Mouse (Mus musculus): ENCODE data around the gene Akap13. TPM values are rescaled to one million over a fixed set of nuclear protein-coding genes. Genes with fewer than 3 reads are reported as not detected.

The Akap13 gene
- polyA plus RNA-seq, 1 experiment from 2014 or later, result 19.4 TPM

DNA sequence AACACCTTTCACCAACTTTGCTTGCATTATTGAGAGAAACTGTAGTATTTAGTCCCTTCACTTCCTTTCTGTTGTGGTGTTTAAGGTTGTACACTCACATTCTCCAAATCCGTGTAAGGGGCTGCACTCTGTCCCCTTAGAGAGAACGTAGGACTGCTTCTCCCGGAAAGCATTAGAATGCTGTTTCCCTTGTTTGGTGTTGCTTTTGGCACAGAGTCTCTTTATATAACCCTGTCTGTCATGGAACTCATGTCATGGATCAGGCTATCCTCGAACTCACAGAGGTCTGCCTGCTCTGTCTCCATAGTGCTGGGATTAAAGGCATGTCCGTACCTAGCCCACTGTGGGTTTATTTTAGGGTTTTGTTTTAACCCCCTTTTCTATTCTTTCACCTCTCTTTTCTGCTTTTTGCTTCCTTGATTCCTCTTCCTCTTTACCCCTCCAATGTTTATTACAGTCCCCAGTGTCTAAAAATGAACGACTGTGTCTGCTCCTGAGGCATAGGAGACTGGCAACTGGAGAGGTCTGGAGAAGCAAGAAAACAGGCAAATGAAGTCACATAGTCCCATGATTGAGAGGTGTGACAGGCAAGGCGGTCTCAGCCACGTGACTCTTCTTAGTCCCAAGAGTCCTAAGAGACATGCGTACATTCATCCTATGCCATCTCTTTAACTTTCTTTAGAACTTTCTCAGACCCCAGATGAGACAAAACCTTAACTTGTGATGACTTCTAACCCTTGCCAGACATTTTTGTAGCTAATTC is 186.3 kb downstream of the Akap13 start:
- Histone ChIP-seq H3K4me3 (no peak overlapping the region), H3K27me3 (no peaks in the 10 kb centered on the region), H3K27ac (peak overlapping the region; percentile 73; the same call in 1 of the 2 replicates), H3K4me1 (replicated peaks) (peaks cover 25% of the 10 kb centered on the region), H3K36me3 (no peaks in the 10 kb centered on the region), H3K4me2 (peak overlapping the region; percentile 56), H3K9ac (no peak overlapping the region), H3K9me3 (no peaks in the 10 kb centered on the region)
- ATAC-seq (ENCODE audit: low FRiP score), result 0 out of 2 replicates have a peak, but pooled peaks have one; percentile 40
- 55% methylated on average over 9 of the region's 9 CpGs for WGBS

DNA sequence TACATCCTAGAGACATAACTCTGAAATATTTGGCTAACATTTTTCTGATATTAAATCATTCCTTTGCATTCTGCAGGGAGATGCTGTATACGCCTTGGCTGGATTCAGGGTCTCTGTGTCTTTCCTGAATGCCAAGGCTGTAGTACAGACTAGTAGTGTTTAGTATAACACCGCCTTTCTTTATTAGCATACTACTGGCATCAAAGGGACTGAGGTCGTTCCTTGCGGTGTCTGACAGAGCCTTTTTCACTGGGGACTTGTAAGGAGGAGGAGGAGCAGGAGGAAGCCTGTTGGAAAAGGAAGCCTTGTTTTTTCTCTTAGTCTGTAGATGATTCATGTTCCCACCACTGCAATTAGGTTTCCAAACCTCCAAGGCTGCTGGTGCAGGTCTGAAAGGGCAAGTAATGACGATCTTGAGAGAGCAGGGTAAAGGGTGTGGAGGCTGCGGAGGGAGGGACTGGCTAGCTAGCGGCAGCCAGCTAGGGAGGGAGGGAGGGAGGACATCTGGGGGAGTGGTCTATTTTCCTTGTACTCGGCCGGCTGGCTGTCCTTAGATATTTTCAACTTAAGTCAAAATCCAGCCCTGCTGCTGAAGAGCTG is 186.9 kb downstream of the Akap13 start:
- Histone ChIP-seq H3K27me3 (no peaks in the 10 kb centered on the region), H3K9ac (peak overlapping the region; percentile 63), H3K9me3 (no peaks in the 10 kb centered on the region), H3K4me1 (replicated peaks) (peaks cover 25% of the 10 kb centered on the region), H3K36me3 (no peaks in the 10 kb centered on the region), H3K4me3 (peak overlapping the region; percentile 35), H3K4me2 (peak overlapping the region; percentile 56), H3K27ac (peak overlapping the region; percentile 73; the same call in 1 of the 2 replicates)
- ATAC-seq (ENCODE audit: low FRiP score), result peak; percentile 86
- 3% methylated on average over 9 of the region's 9 CpGs for WGBS

DNA sequence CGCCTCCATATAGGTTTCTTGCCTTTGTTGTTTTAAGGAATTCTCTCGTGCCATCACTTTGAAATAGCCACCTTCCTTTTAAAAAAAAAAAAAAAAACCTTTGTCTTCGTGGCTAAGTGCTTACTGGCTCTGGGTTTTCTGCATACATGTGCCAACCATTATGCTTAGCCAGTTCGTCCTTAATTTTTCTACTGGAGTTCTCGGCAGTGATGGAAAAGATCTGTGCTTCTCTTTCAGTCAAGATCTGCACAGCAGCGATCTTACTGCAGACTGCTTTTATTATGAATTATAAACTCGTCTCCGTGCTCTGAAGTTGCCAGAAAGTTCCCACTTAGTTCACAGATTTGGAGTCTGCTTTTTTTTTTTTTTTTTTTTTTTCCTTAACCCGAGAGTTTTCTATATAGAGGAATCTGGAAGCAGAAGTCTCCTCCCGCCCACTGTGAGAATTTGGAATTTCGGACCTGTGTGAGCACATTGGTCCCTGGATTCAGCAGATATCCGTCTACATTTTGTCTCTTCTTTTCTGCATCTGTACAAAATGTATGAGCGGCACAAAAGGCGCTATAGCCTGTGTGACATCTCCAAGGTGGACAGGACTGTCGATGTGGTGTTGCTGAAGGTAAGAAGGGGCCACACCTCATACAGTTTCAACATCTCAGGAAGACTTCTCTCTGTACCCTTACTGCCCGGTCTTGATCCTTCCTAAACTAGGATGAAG is 187.7 kb downstream of the Akap13 start:
- 50% methylated on average over 16 of the region's 16 CpGs for WGBS
- peak overlapping the region; percentile 63 for H3K9ac ChIP-seq
- no peaks in the 10 kb centered on the region for H3K9me3 ChIP-seq
- peaks cover 25% of the 10 kb centered on the region for H3K4me1 ChIP-seq (replicated peaks)
- no peak overlapping the region for H3K27ac ChIP-seq
- no peaks in the 10 kb centered on the region for H3K36me3 ChIP-seq
- peak overlapping the region; percentile 56 for H3K4me2 ChIP-seq
- peak overlapping the region; percentile 35 for H3K4me3 ChIP-seq
- no peaks in the 10 kb centered on the region for H3K27me3 ChIP-seq
- ATAC-seq (ENCODE audit: low FRiP score), result no peak

DNA sequence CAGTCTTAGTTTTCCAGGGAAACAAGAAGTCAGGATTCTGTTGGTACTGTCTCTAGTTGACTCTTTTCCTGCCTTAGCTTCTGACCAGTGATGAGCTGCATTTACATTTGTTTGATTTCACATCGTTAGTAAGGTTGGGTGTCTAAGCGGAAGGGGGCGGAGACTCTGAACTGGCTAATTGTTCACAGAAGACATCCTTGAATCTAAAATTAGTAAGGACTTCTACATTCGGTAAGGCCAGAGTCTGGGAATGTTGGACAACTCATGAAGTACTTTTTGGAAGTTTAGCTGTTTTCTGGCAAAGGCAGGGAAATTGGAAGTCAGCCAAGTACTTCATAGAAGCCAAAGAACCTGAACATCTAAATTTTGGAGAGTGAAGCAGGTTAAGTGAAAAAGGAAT is 188.7 kb downstream of the Akap13 start:
- no peaks in the 10 kb centered on the region for H3K36me3 ChIP-seq
- 55% methylated on average over 4 of the region's 4 CpGs for WGBS
- H3K27ac ChIP-seq, result no peak overlapping the region
- no peaks in the 10 kb centered on the region for H3K9me3 ChIP-seq
- H3K4me3 ChIP-seq, result peak overlapping the region; percentile 12; the same call in 1 of the 2 replicates
- peak overlapping the region; percentile 56 for H3K4me2 ChIP-seq
- peaks cover 25% of the 10 kb centered on the region for H3K4me1 ChIP-seq (replicated peaks)
- no peak overlapping the region for H3K9ac ChIP-seq
- no peak for ATAC-seq (ENCODE audit: low FRiP score)
- no peaks in the 10 kb centered on the region for H3K27me3 ChIP-seq

DNA sequence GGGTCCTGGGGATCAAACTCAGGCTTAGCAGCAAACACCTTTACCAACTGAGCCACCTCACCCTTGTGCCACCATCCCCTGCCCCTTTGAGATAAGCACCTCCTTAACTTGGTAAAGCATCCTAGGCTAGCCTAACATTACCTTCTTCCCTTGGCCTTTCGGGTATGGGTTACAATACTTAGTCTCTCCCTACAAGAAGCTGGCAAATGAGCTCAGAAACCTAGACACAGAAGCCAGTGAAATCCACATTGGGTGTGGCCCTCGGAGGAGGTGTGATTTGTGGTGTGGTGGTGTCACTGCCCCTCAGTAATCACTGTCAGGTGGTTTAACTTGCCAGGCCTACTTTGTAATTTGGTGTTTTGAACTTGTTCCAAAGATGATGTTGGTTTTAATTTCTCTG is 189.3 kb downstream of the Akap13 start:
- peak overlapping the region; percentile 56 for H3K4me2 ChIP-seq
- H3K9ac ChIP-seq, result no peak overlapping the region

DNA sequence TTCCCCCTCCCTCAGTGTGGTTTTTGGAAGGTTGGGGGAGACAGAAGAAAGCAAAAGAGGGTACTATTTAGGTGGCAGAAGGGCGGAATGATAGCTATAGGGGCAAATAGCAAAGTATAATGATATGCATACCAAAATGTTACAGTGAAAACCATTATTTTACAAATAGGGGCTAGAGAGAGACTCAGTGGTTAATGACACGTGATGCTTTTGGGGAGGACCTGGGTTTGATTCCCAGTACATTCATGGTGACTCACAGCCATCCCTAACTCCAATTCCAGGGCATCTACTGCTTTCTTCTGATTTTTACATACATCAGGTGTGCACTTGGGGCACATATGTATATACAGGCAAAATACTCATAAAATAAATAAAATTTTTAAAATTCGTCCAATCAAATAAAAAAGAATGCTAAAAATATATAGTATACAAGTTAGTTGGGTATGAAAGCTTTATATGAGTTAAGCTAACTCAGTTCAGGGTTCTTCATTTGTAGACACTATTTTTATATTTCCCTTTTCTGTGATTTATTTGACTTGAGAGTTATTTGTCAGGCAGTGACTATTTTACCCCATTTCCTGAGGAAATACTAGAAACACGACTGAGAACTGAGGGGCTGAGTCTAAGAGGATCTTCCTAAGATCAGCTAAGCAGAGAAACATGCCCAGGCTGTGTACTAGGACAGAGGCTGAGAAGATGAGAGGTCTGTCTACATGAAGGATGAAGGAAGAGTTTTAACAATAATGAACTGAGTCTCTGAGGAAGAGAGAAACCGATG is 190.0 kb downstream of the Akap13 start:
- Histone ChIP-seq H3K36me3 (no peaks in the 10 kb centered on the region), H3K4me3 (no peak overlapping the region), H3K4me2 (no peak overlapping the region), H3K4me1 (replicated peaks) (peaks cover 25% of the 10 kb centered on the region), H3K9me3 (no peaks in the 10 kb centered on the region), H3K9ac (no peak overlapping the region), H3K27me3 (no peaks in the 10 kb centered on the region), H3K27ac (no peak overlapping the region)
- no peak for ATAC-seq (ENCODE audit: low FRiP score)
- 84% methylated on average over 5 of the region's 5 CpGs for WGBS

More for the DNA sequence above, 189.3 kb downstream of the Akap13 start:
- no peaks in the 10 kb centered on the region for H3K36me3 ChIP-seq
- no peak overlapping the region for H3K4me3 ChIP-seq
- no peaks in the 10 kb centered on the region for H3K27me3 ChIP-seq
- peaks cover 25% of the 10 kb centered on the region for H3K4me1 ChIP-seq (replicated peaks)
- 92% methylated on average over 2 of the region's 2 CpGs for WGBS
- H3K9me3 ChIP-seq, result no peaks in the 10 kb centered on the region
- no peak for ATAC-seq (ENCODE audit: low FRiP score)
- H3K27ac ChIP-seq, result no peak overlapping the region

DNA sequence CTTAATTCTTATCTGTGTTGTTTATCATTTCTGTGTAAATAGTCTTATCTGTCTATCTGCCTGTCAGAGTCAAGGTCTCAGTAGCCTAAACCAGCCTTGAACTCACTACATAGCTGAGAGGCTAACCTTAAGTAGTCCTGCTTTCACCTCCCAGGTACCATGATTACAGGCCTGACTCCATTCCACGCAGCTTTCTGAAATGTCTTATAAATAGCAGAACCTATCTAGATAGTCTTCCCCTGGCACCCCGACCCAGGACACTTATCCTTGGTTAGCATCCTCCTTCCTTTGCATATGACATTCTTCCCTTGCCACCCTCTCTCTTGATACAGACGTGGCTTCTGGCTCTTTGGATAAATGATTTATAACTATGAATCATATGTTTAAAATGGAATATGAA is 192.7 kb downstream of the Akap13 start:
- Histone ChIP-seq H3K36me3 (no peaks in the 10 kb centered on the region), H3K4me2 (no peak overlapping the region), H3K9me3 (no peaks in the 10 kb centered on the region), H3K27me3 (no peaks in the 10 kb centered on the region), H3K4me1 (replicated peaks) (peaks cover 10% of the 10 kb centered on the region), H3K27ac (no peak overlapping the region), H3K9ac (no peak overlapping the region), H3K4me3 (no peak overlapping the region)
- no peak for ATAC-seq (ENCODE audit: low FRiP score)
- 86% methylated on average over 3 of the region's 3 CpGs for WGBS

DNA sequence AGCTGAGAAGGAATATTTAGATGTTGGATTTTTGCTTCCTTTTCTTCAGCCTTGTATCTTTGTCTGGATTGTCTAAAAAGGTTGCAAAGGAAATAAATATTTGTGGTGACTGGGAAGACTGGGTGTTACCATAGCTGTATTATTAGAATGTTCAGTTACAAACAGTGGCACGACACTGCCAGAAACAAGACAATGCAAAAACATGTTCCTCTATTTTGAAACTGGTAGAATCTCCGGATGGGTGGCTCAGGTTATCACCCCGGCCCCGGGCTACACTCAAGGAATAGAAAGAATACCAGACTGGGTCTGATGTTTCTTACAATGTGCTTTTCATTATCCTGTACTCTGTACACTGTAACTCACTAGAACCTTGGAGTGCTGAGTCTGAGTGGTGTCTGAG is 193.6 kb downstream of the Akap13 start:
- H3K4me3 ChIP-seq, result no peak overlapping the region
- no peak for ATAC-seq (ENCODE audit: low FRiP score)
- no peak overlapping the region for H3K4me2 ChIP-seq
- no peaks in the 10 kb centered on the region for H3K36me3 ChIP-seq
- no peaks in the 10 kb centered on the region for H3K27me3 ChIP-seq
- H3K4me1 ChIP-seq (replicated peaks), result peaks cover 5% of the 10 kb centered on the region; the same call in 1 of the 2 replicates
- H3K9me3 ChIP-seq, result no peaks in the 10 kb centered on the region
- WGBS, result 91% methylated on average over 4 of the region's 4 CpGs
- no peak overlapping the region for H3K27ac ChIP-seq
- H3K9ac ChIP-seq, result no peak overlapping the region

DNA sequence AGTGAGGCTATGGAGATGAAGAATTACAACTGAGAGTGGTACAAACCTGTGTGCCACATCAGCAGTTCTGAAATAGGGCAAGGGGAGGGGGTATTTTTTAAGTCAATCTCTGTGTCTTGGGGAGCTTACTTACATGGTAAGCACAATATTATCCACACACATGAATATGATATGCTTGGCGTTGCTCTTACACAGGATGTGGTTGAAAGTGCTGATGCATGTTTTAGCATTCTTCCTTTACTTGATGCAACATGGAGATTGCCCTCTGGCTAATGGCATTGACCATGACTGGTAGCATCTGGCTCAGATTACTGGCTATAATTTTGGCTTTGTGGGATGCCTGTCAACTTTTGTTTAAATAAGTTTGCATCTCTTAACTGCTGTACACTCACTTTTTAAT is 194.6 kb downstream of the Akap13 start:
- Histone ChIP-seq H3K36me3 (no peaks in the 10 kb centered on the region), H3K9me3 (no peaks in the 10 kb centered on the region), H3K9ac (no peak overlapping the region), H3K27me3 (no peaks in the 10 kb centered on the region), H3K4me2 (no peak overlapping the region), H3K4me1 (replicated peaks) (no peaks in the 10 kb centered on the region; the same call in 1 of the 2 replicates), H3K4me3 (no peak overlapping the region), H3K27ac (no peak overlapping the region)
- no peak for ATAC-seq (ENCODE audit: low FRiP score)
- WGBS, result 92% methylated on average over 1 of the region's 1 CpGs

DNA sequence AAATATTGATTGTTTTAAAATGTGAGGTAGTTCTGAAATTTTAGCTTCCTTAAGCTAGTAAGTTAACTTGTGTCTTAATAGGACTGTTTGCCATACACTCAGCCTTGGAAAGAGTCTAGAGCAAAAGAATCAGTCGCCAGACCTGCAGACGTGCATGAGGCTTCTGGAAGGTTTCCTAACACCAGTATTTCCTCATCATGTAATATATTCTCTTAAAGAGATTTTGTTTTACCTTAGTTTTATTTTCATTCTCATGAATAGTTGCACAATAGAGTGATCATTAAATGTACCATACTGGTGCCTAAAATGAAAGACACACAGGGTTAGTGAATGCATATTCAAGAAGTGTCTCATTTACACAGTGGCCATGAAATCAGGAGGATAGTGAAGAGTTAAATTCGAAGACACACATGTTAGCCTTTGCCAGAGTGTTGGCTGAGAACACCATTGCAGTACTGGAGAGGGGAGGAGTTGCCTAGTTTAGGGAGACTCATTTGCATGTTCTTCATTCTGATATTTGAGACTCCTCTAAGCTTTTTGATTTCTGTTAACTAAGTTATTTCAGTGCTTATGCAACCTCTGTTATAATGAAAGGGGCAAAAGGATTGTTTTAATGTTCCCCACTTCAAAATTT is 198.5 kb downstream of the Akap13 start:
- H3K36me3 ChIP-seq, result no peaks in the 10 kb centered on the region
- H3K9ac ChIP-seq, result no peak overlapping the region
- H3K4me2 ChIP-seq, result no peak overlapping the region
- ATAC-seq (ENCODE audit: low FRiP score), result no peak
- H3K9me3 ChIP-seq, result no peaks in the 10 kb centered on the region
- H3K27ac ChIP-seq, result no peak overlapping the region
- WGBS, result 74% methylated on average over 3 of the region's 3 CpGs
- H3K4me1 ChIP-seq (replicated peaks), result no peaks in the 10 kb centered on the region
- no peaks in the 10 kb centered on the region for H3K27me3 ChIP-seq
- no peak overlapping the region for H3K4me3 ChIP-seq

DNA sequence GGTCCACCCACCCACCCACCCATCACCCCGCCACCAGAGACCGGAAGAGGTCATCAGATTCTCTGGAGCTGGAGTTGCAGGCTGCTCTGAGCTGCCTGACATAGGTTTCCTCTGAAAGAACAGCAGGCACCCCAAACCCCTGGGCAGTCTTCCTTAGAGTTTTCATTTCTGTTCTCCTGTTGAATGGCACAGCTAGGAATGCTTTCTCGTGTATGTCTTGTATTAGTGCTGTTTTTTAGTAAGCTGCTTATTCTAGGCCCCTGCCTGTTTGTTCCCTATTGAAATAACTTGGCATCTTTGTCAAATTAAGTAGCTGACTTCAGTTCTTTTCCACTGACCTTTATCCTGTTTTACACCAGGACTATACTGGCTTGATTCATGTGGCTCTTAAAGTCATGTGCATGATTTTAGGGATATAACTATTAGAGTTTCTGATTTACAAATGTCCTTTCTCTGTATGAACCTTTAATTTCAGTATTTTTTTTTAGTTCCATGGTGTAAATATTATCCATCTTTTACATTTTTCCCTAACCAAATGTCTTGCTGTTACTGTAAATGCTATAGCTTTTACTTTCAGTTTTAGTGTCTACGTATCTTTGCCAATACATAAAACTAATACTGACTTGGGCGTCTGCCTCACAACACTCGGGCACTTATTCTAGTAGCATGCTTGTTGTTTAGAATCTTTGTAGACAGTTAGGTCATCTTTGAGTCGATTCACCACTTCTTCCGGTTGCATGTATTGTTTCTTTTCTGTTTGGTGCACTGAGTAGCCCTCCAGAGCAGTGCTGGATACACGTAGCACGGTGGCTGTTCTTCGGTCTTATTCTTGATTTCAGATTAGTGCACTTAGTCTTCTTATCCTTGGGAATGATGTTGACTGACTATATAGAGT is 200.1 kb downstream of the Akap13 start:
- no peaks in the 10 kb centered on the region for H3K4me1 ChIP-seq (replicated peaks)
- 84% methylated on average over 11 of the region's 11 CpGs for WGBS
- no peaks in the 10 kb centered on the region for H3K9me3 ChIP-seq
- H3K9ac ChIP-seq, result no peak overlapping the region
- no peak overlapping the region for H3K4me2 ChIP-seq
- no peak for ATAC-seq (ENCODE audit: low FRiP score)
- no peak overlapping the region for H3K27ac ChIP-seq
- H3K36me3 ChIP-seq, result no peaks in the 10 kb centered on the region
- H3K27me3 ChIP-seq, result no peaks in the 10 kb centered on the region
- no peak overlapping the region for H3K4me3 ChIP-seq
